Mouse (Mus musculus): ENCODE results near the gene Pold1. TPM values are rescaled to one million over a fixed set of nuclear protein-coding genes. Genes with fewer than 3 reads are reported as not detected.

Gene Pold1
- polyA plus RNA-seq, 1 experiment, result 14.2 TPM

DNA sequence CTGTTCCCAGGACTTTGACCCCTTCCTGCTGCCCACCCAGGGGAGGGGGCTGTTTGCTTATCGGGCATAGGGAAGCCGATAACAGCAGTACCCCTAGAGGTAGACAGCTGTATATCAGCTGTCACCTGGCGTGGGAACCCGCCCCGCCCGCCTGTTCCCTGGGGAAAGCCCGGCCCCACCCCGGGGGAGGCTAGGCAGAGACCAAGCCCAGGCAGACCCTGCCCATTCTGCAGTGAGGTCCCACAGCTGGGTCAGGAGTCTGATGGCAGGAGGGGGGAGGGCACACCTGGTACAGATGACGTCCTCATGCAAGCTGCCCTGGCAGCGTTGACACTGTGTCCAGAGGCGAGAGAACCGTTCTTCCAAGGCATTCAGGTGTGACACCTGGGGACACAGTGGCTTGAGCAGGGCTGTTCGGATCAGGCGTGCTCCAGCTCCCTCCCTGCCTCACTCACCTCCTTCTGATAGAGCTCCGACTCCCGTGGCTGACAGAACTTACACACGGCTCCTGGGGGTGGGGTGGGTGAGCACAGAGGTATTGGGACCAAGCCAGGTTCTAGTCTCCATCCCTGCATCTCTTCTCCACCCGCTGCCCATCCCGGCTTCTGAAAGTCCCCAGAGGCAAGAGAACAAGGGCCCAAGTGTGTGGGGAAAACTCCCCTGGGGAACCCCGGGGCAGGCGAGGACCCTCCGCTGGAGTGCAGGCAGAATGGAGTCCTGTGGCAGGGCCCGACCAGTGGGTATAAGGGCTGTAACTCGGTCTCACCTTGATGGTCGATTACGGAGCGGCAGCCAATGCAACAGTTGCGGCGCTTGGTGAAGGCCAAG, 15.5 kb downstream of the Pold1 start:
- DNase-seq, result no peak
- Histone ChIP-seq H3K27me3 (replicated peaks; ENCODE audit: control insufficient read depth, insufficient read depth, low read length) (no peaks in the 10 kb centered on the region), H3K4me3 (ENCODE audit: insufficient read depth, low read depth, low read length) (no peak overlapping the region), H3K27ac (ENCODE audit: insufficient read depth, low read depth, low read length) (no peak overlapping the region), H3K4me1 (ENCODE audit: control insufficient read depth, insufficient read depth, low read length) (no peaks in the 10 kb centered on the region), H3K36me3 (ENCODE audit: control insufficient read depth, insufficient read depth, low read length) (no peaks in the 10 kb centered on the region)
- WGBS, result 77% methylated on average over 29 of the region's 29 CpGs
- TF ChIP-seq POLR2A (IDR thresholded peaks at IDR 0.05; ENCODE audit: low read depth, low read length) (no peak), CTCF (conservative IDR thresholded peaks at IDR 0.05; ENCODE audit: insufficient read depth, insufficient read length, low read depth, low read length) (no peak)

DNA sequence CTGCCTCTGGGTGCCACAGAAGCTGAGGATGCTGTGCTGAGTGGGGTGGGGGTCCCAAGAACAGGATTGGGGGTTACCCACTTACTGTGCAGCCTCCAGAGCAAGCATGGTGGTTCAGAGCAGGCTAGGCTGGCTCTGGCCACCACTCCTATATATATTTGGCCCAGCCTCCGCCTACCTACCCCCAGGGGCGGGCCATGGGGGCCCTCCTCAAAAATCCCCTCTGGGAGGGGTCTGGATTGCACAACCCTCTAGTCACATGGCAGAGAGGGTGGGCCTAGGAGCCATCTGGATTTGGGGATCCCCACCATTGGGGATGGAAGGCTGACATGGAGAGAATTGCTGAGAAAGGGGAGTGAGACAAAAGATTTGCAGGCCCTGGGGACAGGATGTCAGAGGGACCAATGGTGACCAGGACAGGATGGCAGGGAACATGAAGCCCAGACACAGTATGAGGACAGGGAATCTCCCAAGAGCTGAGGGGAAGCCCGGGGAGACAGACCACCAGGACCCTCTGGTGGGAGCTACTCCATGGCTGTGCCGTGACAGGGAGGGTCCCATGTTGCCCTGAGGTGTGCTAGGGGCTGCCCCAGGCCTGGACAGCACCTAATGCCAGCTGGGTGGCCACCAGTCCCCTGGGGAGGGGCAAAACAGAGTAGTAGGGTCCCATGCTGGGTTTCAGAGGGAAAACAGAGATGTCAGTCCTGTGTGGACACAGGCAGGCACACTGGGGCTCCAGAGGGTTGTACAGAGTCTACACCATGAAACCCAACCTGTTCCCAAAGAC, 16.5 kb downstream of the Pold1 start, which contains the start of gene Spib:
Gene Spib (minus strand): TSS at position 126 of the 787 bp plus-strand sequence.
- WGBS, result 85% methylated on average over 4 of the region's 4 CpGs
- Histone ChIP-seq H3K27me3 (replicated peaks; ENCODE audit: control insufficient read depth, insufficient read depth, low read length) (no peaks in the 10 kb centered on the region), H3K4me1 (ENCODE audit: control insufficient read depth, insufficient read depth, low read length) (no peaks in the 10 kb centered on the region; the same call in 1 of the 2 replicates), H3K36me3 (ENCODE audit: control insufficient read depth, insufficient read depth, low read length) (no peaks in the 10 kb centered on the region), H3K4me3 (ENCODE audit: insufficient read depth, low read depth, low read length) (no peak within 1 kb of the TSS), H3K27ac (ENCODE audit: insufficient read depth, low read depth, low read length) (no peak within 1 kb of the TSS)
- no peak for DNase-seq
- no peak for TF ChIP-seq POLR2A (IDR thresholded peaks at IDR 0.05; ENCODE audit: low read depth, low read length)
- no peak for TF ChIP-seq CTCF (conservative IDR thresholded peaks at IDR 0.05; ENCODE audit: insufficient read depth, insufficient read length, low read depth, low read length)

DNA sequence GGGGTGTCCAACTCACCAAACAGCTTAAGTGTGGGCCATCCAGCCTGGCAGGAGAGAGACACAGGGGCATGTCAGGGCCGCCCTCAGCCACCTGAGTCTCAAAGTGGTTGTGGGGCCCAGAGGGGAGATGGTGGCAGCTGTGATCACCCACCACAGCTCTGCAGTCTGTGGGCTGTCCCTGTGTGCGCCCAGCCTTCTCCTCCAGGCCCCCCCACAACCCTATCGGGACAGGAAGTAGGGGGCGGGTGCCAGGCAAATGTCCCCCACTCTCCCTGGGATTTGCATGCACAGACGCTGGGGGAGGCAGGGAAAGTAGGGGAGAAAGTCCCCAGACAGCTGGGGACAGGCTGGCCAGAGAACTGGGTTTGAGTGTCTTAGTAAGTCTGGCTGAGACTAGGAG, 17.4 kb downstream of the Pold1 start:
- 37% methylated on average over 5 of the region's 5 CpGs for WGBS
- Histone ChIP-seq H3K4me3 (ENCODE audit: insufficient read depth, low read depth, low read length) (no peak overlapping the region), H3K4me1 (ENCODE audit: control insufficient read depth, insufficient read depth, low read length) (no peaks in the 10 kb centered on the region; the same call in 1 of the 2 replicates), H3K27me3 (replicated peaks; ENCODE audit: control insufficient read depth, insufficient read depth, low read length) (no peaks in the 10 kb centered on the region), H3K36me3 (ENCODE audit: control insufficient read depth, insufficient read depth, low read length) (no peaks in the 10 kb centered on the region), H3K27ac (ENCODE audit: insufficient read depth, low read depth, low read length) (no peak overlapping the region)
- no peak for DNase-seq
- TF ChIP-seq POLR2A (IDR thresholded peaks at IDR 0.05; ENCODE audit: low read depth, low read length) (no peak), CTCF (conservative IDR thresholded peaks at IDR 0.05; ENCODE audit: insufficient read depth, insufficient read length, low read depth, low read length) (no peak)

DNA sequence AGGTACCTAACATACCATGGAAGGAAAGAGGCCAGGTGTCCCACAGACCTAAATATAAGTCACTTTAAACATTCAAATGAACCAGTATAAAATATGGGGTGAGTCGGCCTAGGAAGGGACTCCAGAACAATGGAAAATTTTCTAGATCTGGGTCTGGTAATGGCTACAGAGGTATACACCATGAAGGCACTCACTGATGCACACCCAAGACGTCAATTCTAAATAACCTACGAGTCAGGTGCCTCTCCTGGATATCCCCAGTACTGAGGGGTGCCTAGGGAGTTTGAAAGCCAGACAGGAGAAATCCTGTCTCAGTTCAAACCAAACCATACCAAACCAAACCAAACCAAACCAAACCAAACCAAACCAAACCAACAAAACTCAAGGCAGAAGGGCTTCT, 18.1 kb downstream of the Pold1 start:
- no peaks in the 10 kb centered on the region; the same call in 1 of the 2 replicates for H3K4me1 ChIP-seq (ENCODE audit: control insufficient read depth, insufficient read depth, low read length)
- DNase-seq, result no peak
- H3K36me3 ChIP-seq (ENCODE audit: control insufficient read depth, insufficient read depth, low read length), result no peaks in the 10 kb centered on the region
- no peak overlapping the region for H3K4me3 ChIP-seq (ENCODE audit: insufficient read depth, low read depth, low read length)
- WGBS, result 80% methylated on average over 3 of the region's 3 CpGs
- H3K27ac ChIP-seq (ENCODE audit: insufficient read depth, low read depth, low read length), result no peak overlapping the region
- no peaks in the 10 kb centered on the region for H3K27me3 ChIP-seq (replicated peaks; ENCODE audit: control insufficient read depth, insufficient read depth, low read length)
- no peak for TF ChIP-seq POLR2A (IDR thresholded peaks at IDR 0.05; ENCODE audit: low read depth, low read length)
- no peak for TF ChIP-seq CTCF (conservative IDR thresholded peaks at IDR 0.05; ENCODE audit: insufficient read depth, insufficient read length, low read depth, low read length)

DNA sequence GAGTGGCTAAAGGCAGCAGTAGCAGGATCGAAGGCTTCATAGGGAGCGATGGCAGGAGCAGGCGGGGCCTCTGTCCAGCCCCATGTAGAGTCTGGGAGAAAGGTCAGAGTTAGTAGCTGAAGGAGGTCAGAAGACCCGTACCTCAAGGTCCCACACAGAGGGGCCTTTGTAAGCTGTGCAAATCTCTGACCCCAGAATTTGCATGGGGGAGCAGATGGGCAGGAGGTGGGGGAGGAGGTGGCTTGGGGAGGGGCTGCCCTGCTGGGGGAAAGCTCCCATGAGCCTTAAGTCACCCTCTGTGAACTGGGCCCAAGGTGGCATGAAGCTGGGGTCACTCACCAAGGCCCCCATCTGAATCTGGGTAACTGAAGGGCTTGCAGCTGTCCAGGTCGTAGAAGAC, 19.1 kb downstream of the Pold1 start:
- Histone ChIP-seq H3K4me3 (ENCODE audit: insufficient read depth, low read depth, low read length) (no peak overlapping the region), H3K4me1 (ENCODE audit: control insufficient read depth, insufficient read depth, low read length) (no peaks in the 10 kb centered on the region; the same call in 1 of the 2 replicates), H3K36me3 (ENCODE audit: control insufficient read depth, insufficient read depth, low read length) (no peaks in the 10 kb centered on the region), H3K27ac (ENCODE audit: insufficient read depth, low read depth, low read length) (no peak overlapping the region), H3K27me3 (replicated peaks; ENCODE audit: control insufficient read depth, insufficient read depth, low read length) (no peaks in the 10 kb centered on the region)
- TF ChIP-seq CTCF (conservative IDR thresholded peaks at IDR 0.05; ENCODE audit: insufficient read depth, insufficient read length, low read depth, low read length) (no peak), POLR2A (IDR thresholded peaks at IDR 0.05; ENCODE audit: low read depth, low read length) (no peak)
- WGBS, result 83% methylated on average over 5 of the region's 5 CpGs
- DNase-seq, result no peak

DNA sequence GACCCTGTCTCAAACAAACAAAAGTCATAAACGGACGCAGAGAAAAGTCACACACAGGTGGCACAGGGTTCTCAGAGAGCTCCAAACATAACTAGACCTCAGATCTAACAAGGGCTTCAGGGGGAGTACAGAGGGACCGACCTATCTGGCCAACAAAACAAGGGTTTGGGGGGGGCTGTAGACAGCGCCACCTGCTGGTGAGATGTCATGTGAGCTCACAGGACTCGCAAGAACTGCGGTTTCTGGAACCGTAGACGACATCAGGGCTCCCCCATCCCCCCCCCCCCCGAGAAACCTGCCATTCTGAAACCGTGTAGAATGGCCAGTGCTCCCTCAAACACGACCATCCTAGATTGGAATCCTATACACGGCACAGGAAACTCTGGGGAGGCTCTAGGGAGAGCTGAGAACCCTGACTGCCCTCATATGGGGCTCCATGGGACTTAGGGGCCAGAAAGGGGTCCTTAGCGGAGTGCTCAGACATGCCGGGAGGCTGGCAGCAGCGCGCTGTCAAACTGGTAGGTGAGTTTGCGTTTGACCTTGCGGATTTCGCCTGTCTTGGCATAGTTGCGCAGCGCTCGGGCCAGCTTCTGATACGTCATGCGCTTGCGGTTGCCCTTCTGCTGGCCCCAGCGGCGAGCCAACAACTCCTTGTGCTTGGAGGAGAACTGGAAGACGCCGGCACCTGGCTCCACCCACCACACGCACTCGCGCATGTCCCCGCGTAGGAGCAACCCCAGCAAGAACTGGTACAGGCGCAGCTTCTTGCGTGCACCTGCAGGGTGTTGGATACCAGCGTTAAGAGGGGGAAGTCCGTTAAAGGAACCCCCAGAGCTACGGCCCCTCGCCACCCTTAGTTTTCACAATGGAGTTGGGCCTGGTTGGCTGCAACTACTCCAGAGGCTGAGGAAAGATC, 20.9 kb downstream of the Pold1 start:
- no peaks in the 10 kb centered on the region for H3K36me3 ChIP-seq (ENCODE audit: control insufficient read depth, insufficient read depth, low read length)
- TF ChIP-seq POLR2A (IDR thresholded peaks at IDR 0.05; ENCODE audit: low read depth, low read length) (peak; percentile 36), CTCF (conservative IDR thresholded peaks at IDR 0.05; ENCODE audit: insufficient read depth, insufficient read length, low read depth, low read length) (peak; percentile 72)
- no peaks in the 10 kb centered on the region for H3K27me3 ChIP-seq (replicated peaks; ENCODE audit: control insufficient read depth, insufficient read depth, low read length)
- H3K4me1 ChIP-seq (ENCODE audit: control insufficient read depth, insufficient read depth, low read length), result no peaks in the 10 kb centered on the region; the same call in 1 of the 2 replicates
- DNase-seq, result peak; percentile 90
- peak overlapping the region; percentile 40 for H3K4me3 ChIP-seq (ENCODE audit: insufficient read depth, low read depth, low read length)
- peak overlapping the region; percentile 79 for H3K27ac ChIP-seq (ENCODE audit: insufficient read depth, low read depth, low read length)
- WGBS, result 6% methylated on average over 40 of the region's 40 CpGs
